Mouse (Mus musculus) kidney, postnatal 4 days (tissue): ENCODE results near the gene Selplg.
A peak's percentile ranks its signal among the peaks of the same experiment; 100 is the strongest.

Source experiments
- DNase-seq, 2 experiments: peaks; one replicate each; pipeline ENCODE4 v3.0.0; 2021; ENCODE audit warnings: mixed read lengths in 2 of 2

Gene Selplg

GRCm38 (mm10) chr5:113789075-113789788, 43.2 kb downstream of the Selplg start:
- DNase-seq: peak; percentile 80 to 86

DNA sequence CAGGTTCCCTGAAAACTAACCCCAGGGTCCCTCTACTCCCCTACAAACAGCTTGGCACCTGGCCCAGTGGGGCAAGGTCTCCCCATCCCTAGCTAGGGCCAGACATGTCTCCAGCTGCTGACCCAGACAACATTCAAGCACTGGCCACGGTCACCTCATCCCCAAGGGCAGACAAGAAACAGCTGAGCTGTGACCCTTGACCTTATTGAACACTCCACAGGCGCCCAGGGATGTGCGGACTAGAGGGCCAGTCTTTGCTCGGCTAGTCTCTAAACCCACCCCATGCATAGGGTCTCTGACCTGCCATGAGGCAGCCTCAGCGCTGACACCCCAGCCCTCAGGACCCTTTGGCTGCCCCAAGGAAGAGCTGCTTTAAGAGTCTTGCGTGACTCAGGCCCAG, 43.8 kb downstream of the Selplg start:
- DNase-seq: peak; percentile 46 to 56

DNA sequence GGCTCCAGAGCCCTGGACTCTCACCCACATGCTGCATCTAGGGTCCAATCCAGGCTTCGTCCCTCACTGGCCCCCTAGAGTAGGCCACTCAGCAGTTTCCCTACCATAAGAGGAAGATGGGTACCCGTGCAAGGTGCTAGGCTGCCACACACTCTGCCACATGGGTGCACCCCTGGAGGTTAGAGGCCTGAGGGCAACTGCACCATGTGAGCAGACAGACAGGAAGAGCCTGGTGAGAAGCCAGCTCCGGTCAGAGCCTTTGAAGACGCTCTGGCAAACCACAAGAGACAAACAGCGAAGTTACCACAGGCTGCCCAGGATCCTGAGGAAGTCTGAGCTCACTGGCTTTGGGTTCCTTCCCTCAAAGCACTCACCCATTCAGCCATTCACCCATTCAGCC, 45.5 kb downstream of the Selplg start:
- no peak for DNase-seq

DNA sequence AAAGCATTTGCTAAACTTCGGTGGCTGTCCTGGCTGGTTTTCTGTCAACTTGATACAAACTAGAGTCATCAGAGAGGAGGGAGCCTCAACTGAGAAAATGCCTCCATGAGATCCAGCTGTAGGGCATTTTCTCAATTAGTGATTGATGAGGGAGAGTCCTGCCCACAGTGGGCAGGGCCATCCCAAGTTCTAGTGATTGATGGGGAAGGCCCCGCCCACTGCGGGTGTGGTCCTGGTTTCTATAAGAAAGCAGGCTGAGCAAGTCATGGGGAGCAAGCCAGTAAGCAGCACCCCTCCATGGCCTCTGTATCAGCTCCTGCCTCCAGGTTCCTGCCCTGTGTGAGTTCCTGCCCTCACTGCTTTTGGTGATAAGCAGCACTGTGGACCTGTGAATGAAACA, 48.3 kb downstream of the Selplg start:
- DNase-seq: peak; percentile 68 to 78

DNA sequence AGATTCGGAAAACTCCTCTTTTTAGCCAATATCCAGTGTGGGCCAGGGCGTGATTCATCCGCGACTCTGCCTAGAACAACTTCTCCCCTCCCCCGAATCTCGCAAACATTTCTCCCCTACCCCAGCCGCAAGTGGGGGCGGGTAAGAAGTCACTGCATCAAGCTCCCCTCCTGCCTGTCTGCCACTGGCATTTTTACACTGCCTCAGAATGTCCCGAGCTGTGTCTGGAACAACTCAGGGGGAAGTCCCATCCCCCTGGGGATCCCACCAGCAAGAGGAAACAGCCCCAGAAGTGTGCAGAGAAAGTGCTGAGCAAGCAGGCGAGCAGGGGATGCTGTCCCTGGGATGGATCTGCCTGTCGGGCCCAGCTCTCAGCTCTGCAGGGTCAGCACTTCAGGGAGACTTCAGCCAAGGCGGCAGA, 48.9 kb downstream of the Selplg start:
- DNase-seq: peak; percentile 69 to 82

GRCm38 (mm10) chr5:113782624-113783023, 49.8 kb downstream of the Selplg start:
- no peak for DNase-seq

- no peak for DNase-seq
Observed at GRCm38 (mm10) chr5:113781875-113782274, 50.6 kb downstream of the Selplg start.

GRCm38 (mm10) chr5:113781254-113781653, 51.2 kb downstream of the Selplg start:
- DNase-seq: no peak

GRCm38 (mm10) chr5:113780763-113781162, 51.7 kb downstream of the Selplg start:
- no peak for DNase-seq

- no peak for DNase-seq
Observed at GRCm38 (mm10) chr5:113780082-113780752, 52.2 kb downstream of the Selplg start.

DNA sequence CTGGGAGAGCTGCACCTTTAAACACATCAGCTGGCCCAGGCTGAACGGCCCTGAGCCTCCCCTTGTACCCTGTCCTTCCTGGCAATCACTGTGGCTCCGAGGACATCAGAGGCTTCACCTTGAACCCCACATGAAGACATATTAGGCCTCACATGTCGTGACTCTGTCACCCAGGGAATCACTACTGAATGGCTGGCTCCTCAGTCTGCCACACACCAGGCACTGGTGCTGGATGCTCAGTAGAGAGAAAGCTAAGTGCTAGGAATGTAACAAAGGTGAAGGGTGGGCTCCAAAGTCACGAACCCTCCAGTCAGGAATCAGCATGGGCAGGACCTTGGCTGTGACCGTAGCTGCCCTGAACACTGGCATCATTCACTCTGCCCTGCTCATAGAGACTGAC, 52.9 kb downstream of the Selplg start:
- no peak for DNase-seq

DNA sequence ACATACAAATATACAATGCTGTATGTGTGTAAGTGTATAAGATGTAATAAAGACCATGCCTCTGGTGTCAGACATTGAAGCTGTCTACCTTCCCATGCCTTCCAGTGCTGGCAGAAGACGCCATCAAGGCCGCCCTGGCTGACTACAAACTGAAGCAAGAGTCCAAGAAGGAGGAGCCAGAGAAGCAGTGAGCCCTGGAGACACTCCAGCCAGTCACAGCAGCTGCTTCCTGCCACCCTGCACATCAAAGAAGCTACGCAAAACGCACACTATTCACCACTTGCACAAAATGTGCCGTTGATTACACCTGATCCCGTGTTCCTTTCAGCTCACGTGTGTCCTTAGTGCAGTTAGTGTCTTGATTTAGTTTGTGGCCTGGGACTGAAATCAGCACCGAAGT, 54.7 kb downstream of the Selplg start:
- DNase-seq: peak in 1 of 2 experiments; percentile 27

- no peak for DNase-seq
Observed at GRCm38 (mm10) chr5:113776896-113777226, 55.6 kb downstream of the Selplg start.

DNA sequence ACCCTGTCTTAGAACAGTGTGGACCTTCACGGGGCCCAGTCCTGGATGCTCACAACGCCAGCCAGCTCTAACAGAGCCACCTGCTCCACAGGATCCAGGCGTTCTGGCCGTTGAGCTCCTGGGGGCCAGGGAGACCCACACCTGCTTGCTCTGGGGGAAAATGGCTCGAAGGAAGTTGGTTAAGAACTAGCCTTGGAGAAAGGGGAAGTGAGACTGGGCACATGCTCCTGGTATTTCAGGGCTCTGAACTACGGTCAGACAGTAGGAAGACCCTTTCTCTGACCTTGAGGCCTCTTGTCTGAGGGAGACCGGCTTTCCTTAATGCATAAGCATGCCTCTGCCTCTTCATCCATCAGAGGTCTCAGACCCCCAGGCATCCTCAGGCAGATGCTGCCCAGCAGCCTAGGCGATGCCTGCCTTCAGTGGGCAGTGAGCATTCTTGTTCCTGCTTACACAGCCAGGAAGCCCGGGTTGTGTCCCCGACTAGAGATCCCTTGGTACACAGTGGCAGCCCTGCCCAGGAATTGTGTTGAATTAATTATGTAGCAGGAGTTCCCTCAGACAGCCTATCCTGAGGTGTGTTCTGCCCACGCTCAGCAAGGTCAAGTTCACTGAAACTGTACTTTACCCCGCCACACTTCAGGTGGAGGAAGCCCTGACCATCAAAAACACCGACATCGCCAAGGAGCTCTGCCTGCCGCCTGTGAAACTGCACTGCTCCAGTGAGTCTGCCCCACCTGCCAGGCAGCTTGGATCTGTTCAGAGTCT, 56.1 kb downstream of the Selplg start:
- DNase-seq: no peak

DNA sequence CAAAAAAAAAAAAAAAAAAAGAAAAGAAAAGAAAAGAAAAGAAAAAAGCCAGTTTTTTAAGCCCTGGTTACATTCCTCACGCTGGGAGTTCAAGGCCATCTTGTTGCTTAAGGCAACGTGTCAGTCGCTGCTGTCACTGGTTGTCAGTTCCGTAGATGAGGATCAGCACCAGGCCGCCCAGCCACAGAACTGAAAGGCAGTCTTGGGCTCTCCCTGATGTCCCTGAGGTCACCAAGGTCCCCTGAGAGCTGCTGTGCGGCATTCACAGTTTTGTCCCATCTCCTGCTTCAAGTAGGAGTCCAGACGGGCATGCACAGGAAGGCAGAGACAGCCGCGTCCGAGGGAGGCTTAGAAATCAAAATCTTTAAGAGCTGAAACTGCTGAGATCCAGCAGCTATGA, 56.9 kb downstream of the Selplg start:
- DNase-seq: no peak

DNA sequence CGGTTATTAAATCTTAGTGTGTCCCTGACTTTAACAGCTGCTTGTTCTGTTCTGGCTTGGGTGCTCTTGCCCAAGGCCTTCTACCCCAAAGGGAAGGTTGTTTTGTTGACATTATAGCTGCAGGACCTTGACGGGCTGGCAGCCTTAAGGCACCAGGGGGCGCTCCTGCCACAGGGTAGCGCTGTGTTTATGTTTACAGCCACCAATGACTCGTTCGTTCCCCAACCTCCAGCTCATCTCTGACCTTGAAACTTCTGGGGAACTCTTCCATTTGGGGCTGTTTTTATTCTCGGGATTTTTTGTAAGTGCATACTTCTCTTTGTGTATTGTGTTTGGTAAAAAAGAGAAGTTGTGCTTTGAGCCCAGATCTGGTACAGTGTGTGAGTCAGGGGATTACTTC, 58.8 kb downstream of the Selplg start:
- peak; percentile 94 to 95 for DNase-seq

- no peak for DNase-seq
Observed at GRCm38 (mm10) chr5:113772905-113773519, 59.4 kb downstream of the Selplg start.

- DNase-seq: peak; percentile 97
Observed at GRCm38 (mm10) chr5:113772450-113772895, 60.0 kb downstream of the Selplg start, which contains the start of the genes Sart3 and Iscu. Gene Sart3, minus strand, starts transcription at chr5:113772510. Gene Iscu, plus strand, starts transcription at chr5:113772748.

DNA sequence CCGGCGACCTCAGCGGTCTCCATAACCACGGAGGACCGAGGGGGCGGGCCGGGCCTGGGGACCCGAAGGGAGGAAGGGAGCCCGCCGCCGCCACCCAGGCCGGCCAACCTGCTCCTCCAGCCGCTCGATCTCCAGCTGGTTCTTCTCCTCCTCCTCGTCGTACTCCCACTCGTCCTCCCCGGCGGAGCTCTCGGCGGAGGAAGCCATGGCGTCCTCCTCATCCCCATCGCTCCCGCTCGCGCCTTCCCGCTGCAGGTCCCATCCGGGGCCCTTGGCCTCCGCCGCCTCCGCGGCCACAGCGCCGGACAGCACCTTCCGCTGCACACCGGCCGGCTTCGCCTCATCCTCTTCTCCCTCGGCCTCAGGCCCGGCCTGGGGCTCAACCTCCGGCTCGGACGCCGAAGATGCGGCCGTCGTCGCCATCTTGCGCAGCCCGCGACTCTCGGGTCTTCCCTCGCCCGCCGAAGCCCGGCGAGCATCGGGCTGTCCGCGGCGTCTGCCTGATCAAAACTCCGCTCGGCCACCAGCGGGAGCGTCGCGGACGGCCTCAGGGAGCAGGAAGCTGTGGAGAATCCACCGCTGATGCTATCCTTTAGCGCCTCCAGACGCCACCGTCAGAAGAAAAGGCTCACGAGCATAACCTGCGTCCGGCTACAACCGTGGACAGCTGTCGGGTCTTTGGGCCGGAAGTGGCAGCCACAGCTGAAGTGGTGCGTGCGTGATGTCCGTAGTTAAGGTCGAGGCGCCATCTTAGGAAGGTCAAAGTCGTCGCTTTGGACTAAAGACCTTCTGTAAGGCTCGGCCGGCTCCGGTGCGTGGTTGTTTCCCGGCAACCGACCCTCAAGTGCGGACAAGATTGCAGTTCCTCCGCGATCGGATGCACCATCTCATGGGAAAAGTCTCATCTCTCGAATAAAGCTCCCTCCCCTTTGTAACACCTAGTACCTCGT, 61.0 kb downstream of the Selplg start:
- peak; percentile 87 to 93 for DNase-seq

GRCm38 (mm10) chr5:113768806-113769205, 63.6 kb downstream of the Selplg start:
- DNase-seq: no peak
